Mouse (Mus musculus): ENCODE measurements around the gene Fhit. TPM values are rescaled to one million over a fixed set of nuclear protein-coding genes. Genes with fewer than 3 reads are reported as not detected.

The Fhit gene
- polyA plus RNA-seq, 1 experiment, result not detected

DNA sequence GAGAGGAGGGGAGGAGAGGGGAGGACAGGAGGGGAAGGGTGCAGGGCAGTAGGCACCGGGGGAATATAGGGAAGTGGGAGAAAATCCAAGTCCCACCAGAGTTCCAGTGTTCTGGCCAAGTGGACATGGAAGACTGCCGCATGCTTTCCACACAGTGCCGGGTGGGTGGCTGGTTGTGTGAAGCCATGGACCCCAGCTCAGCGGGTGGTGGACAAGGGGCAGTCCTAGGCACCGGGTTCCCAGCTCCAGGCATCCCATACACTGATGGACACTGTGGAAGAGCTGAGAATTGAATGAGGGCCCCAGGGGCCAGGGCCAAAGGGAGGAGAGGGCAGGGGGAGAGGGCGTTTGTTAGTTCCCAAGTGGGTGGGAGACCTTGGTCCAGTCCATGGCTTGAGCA lies 1123.8 kb downstream of the Fhit start:
- no peaks in the 10 kb centered on the region for H3K27me3 ChIP-seq (ENCODE audit: control insufficient read depth)
- no peak overlapping the region for H3K4me3 ChIP-seq (replicated peaks)
- H3K36me3 ChIP-seq (ENCODE audit: control insufficient read depth), result no peaks in the 10 kb centered on the region
- H3K4me1 ChIP-seq (ENCODE audit: control insufficient read depth), result no peaks in the 10 kb centered on the region
- H3K9me3 ChIP-seq (ENCODE audit: control insufficient read depth, low read length), result no peaks in the 10 kb centered on the region; the same call in 1 of the 2 replicates
- TF ChIP-seq GATA1 (IDR thresholded peaks at IDR 0.05; ENCODE audit: low read length) (no peak), TAL1 (IDR thresholded peaks at IDR 0.05; ENCODE audit: low read length) (no peak)

DNA sequence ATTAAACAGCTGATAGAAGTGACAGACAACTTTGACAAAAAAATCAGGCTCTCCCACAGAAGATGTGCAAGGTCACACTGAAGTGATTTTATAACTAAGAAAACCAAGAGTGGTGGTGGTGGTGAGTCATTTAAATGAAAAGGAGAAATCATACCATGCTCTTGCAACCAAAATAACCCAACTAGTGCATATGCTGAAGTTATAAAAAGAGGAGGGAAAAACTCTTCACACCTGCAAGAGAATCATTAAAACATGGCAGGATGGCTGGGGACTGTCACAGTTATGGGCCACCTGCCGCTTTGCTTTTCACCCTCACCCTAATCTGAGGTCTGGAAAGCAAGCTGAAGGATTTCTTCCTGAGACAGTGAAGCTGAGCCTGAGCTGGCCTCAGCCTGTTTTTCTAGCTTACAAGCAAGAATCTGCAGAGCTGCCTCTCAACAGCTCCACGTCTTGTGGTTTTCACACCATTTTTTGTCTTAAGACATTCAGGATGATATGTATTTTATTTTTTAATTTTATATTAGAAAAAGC lies 1125.1 kb downstream of the Fhit start:
- Histone ChIP-seq H3K4me3 (replicated peaks) (no peak overlapping the region), H3K4me1 (ENCODE audit: control insufficient read depth) (no peaks in the 10 kb centered on the region)
- TF ChIP-seq GATA1 (IDR thresholded peaks at IDR 0.05; ENCODE audit: low read length) (no peak), TAL1 (IDR thresholded peaks at IDR 0.05; ENCODE audit: low read length) (no peak)

DNA sequence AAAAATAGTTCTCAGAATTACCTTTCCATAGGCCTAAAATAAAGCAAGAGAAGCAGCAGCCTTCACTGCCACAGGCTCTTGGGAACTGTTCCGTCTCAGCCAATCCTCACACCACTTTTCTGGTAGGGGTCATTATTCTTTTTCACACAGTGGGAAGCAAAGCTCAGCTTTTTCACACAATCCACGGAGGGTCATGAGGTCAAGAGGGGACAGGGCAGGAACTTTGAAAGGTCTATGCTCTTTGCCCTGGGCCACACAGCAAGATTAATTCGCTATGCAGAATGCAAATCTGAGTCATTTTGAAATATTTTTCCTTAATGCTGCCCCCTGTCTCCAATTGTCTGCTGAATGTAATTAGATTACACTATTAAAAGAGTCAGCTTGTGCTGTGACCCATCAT lies 1126.2 kb downstream of the Fhit start:
- Histone ChIP-seq H3K9me3 (ENCODE audit: control insufficient read depth, low read length) (no peaks in the 10 kb centered on the region; the same call in 1 of the 2 replicates), H3K27me3 (ENCODE audit: control insufficient read depth) (no peaks in the 10 kb centered on the region), H3K4me3 (replicated peaks) (no peak overlapping the region), H3K36me3 (ENCODE audit: control insufficient read depth) (no peaks in the 10 kb centered on the region), H3K4me1 (ENCODE audit: control insufficient read depth) (no peaks in the 10 kb centered on the region)
- TF ChIP-seq TAL1 (IDR thresholded peaks at IDR 0.05; ENCODE audit: low read length) (no peak), GATA1 (IDR thresholded peaks at IDR 0.05; ENCODE audit: low read length) (no peak)

More for the DNA sequence above, 1125.1 kb downstream of the Fhit start:
- Histone ChIP-seq H3K27me3 (ENCODE audit: control insufficient read depth) (no peaks in the 10 kb centered on the region), H3K9me3 (ENCODE audit: control insufficient read depth, low read length) (no peaks in the 10 kb centered on the region; the same call in 1 of the 2 replicates), H3K36me3 (ENCODE audit: control insufficient read depth) (no peaks in the 10 kb centered on the region)

GRCm38 (mm10) chr14:10035270-10035669 lies 1126.6 kb downstream of the Fhit start:
- TF ChIP-seq GATA1 (IDR thresholded peaks at IDR 0.05; ENCODE audit: low read length) (no peak), TAL1 (IDR thresholded peaks at IDR 0.05; ENCODE audit: low read length) (no peak)
- Histone ChIP-seq H3K9me3 (ENCODE audit: control insufficient read depth, low read length) (no peaks in the 10 kb centered on the region; the same call in 1 of the 2 replicates), H3K4me3 (replicated peaks) (no peak overlapping the region), H3K4me1 (ENCODE audit: control insufficient read depth) (no peaks in the 10 kb centered on the region), H3K36me3 (ENCODE audit: control insufficient read depth) (no peaks in the 10 kb centered on the region), H3K27me3 (ENCODE audit: control insufficient read depth) (no peaks in the 10 kb centered on the region)

GRCm38 (mm10) chr14:10023382-10023781 lies 1138.5 kb downstream of the Fhit start:
- no peaks in the 10 kb centered on the region for H3K36me3 ChIP-seq (ENCODE audit: control insufficient read depth)
- H3K4me1 ChIP-seq (ENCODE audit: control insufficient read depth), result no peaks in the 10 kb centered on the region
- H3K9me3 ChIP-seq (ENCODE audit: control insufficient read depth, low read length), result no peaks in the 10 kb centered on the region
- TF ChIP-seq TAL1 (IDR thresholded peaks at IDR 0.05; ENCODE audit: low read length), result no peak
- TF ChIP-seq GATA1 (IDR thresholded peaks at IDR 0.05; ENCODE audit: low read length), result no peak
- no peaks in the 10 kb centered on the region for H3K27me3 ChIP-seq (ENCODE audit: control insufficient read depth)
- H3K4me3 ChIP-seq (replicated peaks), result no peak overlapping the region

DNA sequence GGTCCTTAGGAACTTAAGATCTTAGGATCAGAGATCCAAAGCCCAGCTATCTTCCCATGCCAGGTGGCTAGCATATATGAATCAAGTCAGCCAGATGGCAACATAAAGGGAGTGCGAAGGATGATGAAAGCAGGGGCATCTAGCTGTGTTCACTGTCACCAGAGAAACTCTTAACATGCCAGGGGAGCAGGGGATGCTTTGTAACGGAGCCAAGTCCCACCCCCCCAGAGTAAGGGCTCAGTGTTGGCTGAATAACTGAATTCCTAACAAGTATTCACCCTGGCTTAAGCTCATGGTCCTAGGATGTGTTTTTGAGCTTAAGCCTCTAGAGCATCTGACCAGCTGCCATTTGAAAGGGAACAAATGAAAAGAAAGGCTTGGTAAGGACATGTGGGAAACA lies 1139.5 kb downstream of the Fhit start:
- no peak overlapping the region for H3K4me3 ChIP-seq (replicated peaks)
- H3K27me3 ChIP-seq (ENCODE audit: control insufficient read depth), result no peaks in the 10 kb centered on the region
- no peaks in the 10 kb centered on the region for H3K36me3 ChIP-seq (ENCODE audit: control insufficient read depth)
- no peaks in the 10 kb centered on the region for H3K9me3 ChIP-seq (ENCODE audit: control insufficient read depth, low read length)
- TF ChIP-seq TAL1 (IDR thresholded peaks at IDR 0.05; ENCODE audit: low read length) (no peak), GATA1 (IDR thresholded peaks at IDR 0.05; ENCODE audit: low read length) (no peak)
- no peaks in the 10 kb centered on the region for H3K4me1 ChIP-seq (ENCODE audit: control insufficient read depth)

DNA sequence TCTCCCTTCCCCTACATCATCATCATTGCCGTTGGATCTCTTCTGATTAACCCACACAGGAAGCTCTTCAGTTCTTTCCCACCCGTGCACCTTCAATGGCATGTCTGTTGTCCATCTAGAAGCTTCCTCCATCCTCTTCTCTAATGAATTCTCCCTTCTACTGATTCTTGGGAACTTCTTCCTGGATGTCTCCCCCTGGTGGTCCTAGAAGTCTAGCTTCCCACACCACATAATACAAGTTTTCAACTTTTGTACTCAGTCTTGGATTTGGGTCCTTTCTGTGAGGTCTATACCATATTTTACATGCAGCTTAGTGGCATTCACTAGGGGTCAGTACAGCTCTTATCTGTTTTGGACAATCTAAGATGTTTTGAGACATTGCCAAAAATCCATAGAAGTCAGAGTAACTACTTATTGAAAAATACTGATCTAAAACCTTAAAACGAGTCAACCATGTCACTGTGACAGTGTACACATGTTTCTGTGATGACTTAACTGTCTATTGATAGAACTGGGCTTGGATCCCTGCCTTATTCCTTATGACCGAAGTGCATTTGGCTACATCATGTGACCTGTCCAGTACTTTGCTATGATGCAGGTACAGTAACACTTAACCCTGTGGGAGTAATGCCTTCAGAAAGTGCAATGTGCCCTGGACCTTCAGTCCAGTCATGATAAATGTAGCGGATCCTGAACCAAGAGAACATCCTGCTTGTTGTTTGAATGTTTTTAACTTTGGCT lies 1141.3 kb downstream of the Fhit start:
- no peaks in the 10 kb centered on the region for H3K4me1 ChIP-seq (ENCODE audit: control insufficient read depth)
- H3K9me3 ChIP-seq (ENCODE audit: control insufficient read depth, low read length), result no peaks in the 10 kb centered on the region
- H3K4me3 ChIP-seq (replicated peaks), result no peak overlapping the region
- no peaks in the 10 kb centered on the region for H3K27me3 ChIP-seq (ENCODE audit: control insufficient read depth)
- H3K36me3 ChIP-seq (ENCODE audit: control insufficient read depth), result no peaks in the 10 kb centered on the region
- TF ChIP-seq GATA1 (IDR thresholded peaks at IDR 0.05; ENCODE audit: low read length) (no peak), TAL1 (IDR thresholded peaks at IDR 0.05; ENCODE audit: low read length) (no peak)

GRCm38 (mm10) chr14:10013817-10014266 lies 1148.0 kb downstream of the Fhit start:
- TF ChIP-seq GATA1 (IDR thresholded peaks at IDR 0.05; ENCODE audit: low read length) (no peak), TAL1 (IDR thresholded peaks at IDR 0.05; ENCODE audit: low read length) (no peak)
- Histone ChIP-seq H3K27me3 (ENCODE audit: control insufficient read depth) (no peaks in the 10 kb centered on the region), H3K4me1 (ENCODE audit: control insufficient read depth) (no peaks in the 10 kb centered on the region), H3K4me3 (replicated peaks) (no peak overlapping the region), H3K36me3 (ENCODE audit: control insufficient read depth) (no peaks in the 10 kb centered on the region), H3K9me3 (ENCODE audit: control insufficient read depth, low read length) (no peaks in the 10 kb centered on the region)

GRCm38 (mm10) chr14:10013003-10013816 lies 1148.6 kb downstream of the Fhit start:
- Histone ChIP-seq H3K4me1 (ENCODE audit: control insufficient read depth) (no peaks in the 10 kb centered on the region), H3K27me3 (ENCODE audit: control insufficient read depth) (no peaks in the 10 kb centered on the region), H3K36me3 (ENCODE audit: control insufficient read depth) (no peaks in the 10 kb centered on the region), H3K4me3 (replicated peaks) (no peak overlapping the region), H3K9me3 (ENCODE audit: control insufficient read depth, low read length) (no peaks in the 10 kb centered on the region)
- no peak for TF ChIP-seq GATA1 (IDR thresholded peaks at IDR 0.05; ENCODE audit: low read length)
- TF ChIP-seq TAL1 (IDR thresholded peaks at IDR 0.05; ENCODE audit: low read length), result no peak

Measured in erythroblast, embryonic 14.5 days (primary cell).